Mouse (Mus musculus) neural tube, embryonic 14.5 days (tissue): ENCODE measurements at regions not wholly inside any gene's neighbourhood (a gene's known extent, or its start where the extent isn't known, plus 50 kb on each side); places are given as distances from the start of the nearest gene placed in this dataset. TPM values are rescaled to one million over a fixed set of nuclear protein-coding genes. Genes with fewer than 3 reads are reported as not detected.

Experiments
- ATAC-seq: fragments of 200-750 bp; cut with Nextera tagmentation; 2 replicates; pipeline ENCODE4 v1.8.0; 2017; ENCODE audit warnings: low read depth, mild to moderate bottlenecking, moderate TSS enrichment, moderate library complexity
- H3K27ac ChIP-seq: fragments of 300-500 bp; sonication (generic); 2 replicates; pipeline ENCODE4 v1.5.1; 2014; ENCODE audit warnings: low read depth, mild to moderate bottlenecking, control low read depth, low read length, moderate library complexity, mixed read lengths
- H3K27me3 ChIP-seq: fragments of 300-500 bp; sonication (generic); 2 replicates; pipeline ENCODE4 v1.6.1; 2014; ENCODE audit warnings: low read length; ENCODE audit not compliant: control insufficient read depth, insufficient read depth
- H3K36me3 ChIP-seq: fragments of 300-500 bp; sonication (generic); 2 replicates; pipeline ENCODE4 v1.6.1; 2014; ENCODE audit warnings: low read length, mixed read lengths; ENCODE audit not compliant: control insufficient read depth, insufficient read depth
- H3K4me1 ChIP-seq: fragments of 300-500 bp; sonication (generic); 2 replicates; pipeline ENCODE4 v1.6.1; 2014; ENCODE audit warnings: low read length; ENCODE audit not compliant: control insufficient read depth, insufficient read depth
- H3K4me2 ChIP-seq: fragments of 300-500 bp; sonication (generic); 2 replicates; pipeline ENCODE4 v1.6.1; 2014; ENCODE audit warnings: mild to moderate bottlenecking, low read depth, low read length, control low read depth
- H3K4me3 ChIP-seq: fragments of 300-500 bp; sonication (generic); 2 replicates; pipeline ENCODE4 v1.5.1; 2014; ENCODE audit warnings: low read depth, low read length, control low read depth, mixed read lengths
- H3K9ac ChIP-seq: fragments of 300-500 bp; sonication (generic); replicated peaks from 2 replicates; pipeline ENCODE4 v1.6.1; 2014; ENCODE audit warnings: low read depth, mild to moderate bottlenecking, control low read depth, low read length, mixed read lengths
- H3K9me3 ChIP-seq: fragments of 300-500 bp; sonication (generic); 2 replicates; pipeline ENCODE4 v1.6.1; 2016; ENCODE audit warnings: low read length; ENCODE audit not compliant: control insufficient read depth
- WGBS: fragments of 180-500 bp; shearing (Covaris S2); extraction: QIAGEN DNeasy Blood & Tissue Kit; methylation state at CpG from one replicate; pipeline ENCODE4 v1.1.7; 2014; 5-methylcytosine and 5-hydroxymethylcytosine counted together
- microRNA-seq: library from miRNA; unstranded; fragments of <30 nt; microRNA quantifications from one replicate; pipeline ENCODE4, GENCODE M21; 2016

- H3K9ac ChIP-seq: no peak overlapping the region
- H3K9me3 ChIP-seq: no peaks in the 10 kb centered on the region
- H3K27me3 ChIP-seq: no peaks in the 10 kb centered on the region
- no peak overlapping the region for H3K4me2 ChIP-seq
- WGBS: 86% methylated on average over 1 of the region's 1 CpGs
- no peak overlapping the region for H3K27ac ChIP-seq
- no peaks in the 10 kb centered on the region for H3K4me1 ChIP-seq
- H3K4me3 ChIP-seq: no peak overlapping the region
- ATAC-seq: no peak
- H3K36me3 ChIP-seq: no peaks in the 10 kb centered on the region
Measured at GRCm38 (mm10) chr15:22351502-22351901, 197.3 kb upstream of the Cdh18 start.

Small RNA genes in the stretch of these regions (microRNA-seq; reads per million reads assigned to microRNA genes)
- gene Gm27525: not detected
